Mouse (Mus musculus) limb, embryonic 15.5 days (tissue): ENCODE data around the gene Ucp2. TPM values are rescaled to one million over a fixed set of nuclear protein-coding genes. Genes with fewer than 3 reads are reported as not detected.

Experiments used
- ATAC-seq: fragments of 200-750 bp; cut with Nextera tagmentation; 2 replicates; pipeline ENCODE4 v1.8.0; 2017; ENCODE audit warnings: low read depth, moderate TSS enrichment; ENCODE audit not compliant: insufficient number of reproducible peaks, low FRiP score, low TSS enrichment
- H3K27ac ChIP-seq: fragments of 300-500 bp; sonication (generic); 2 replicates; pipeline ENCODE4 v1.5.1; 2015; ENCODE audit warnings: moderate library complexity, mild to moderate bottlenecking, inconsistent platforms
- H3K27me3 ChIP-seq: fragments of 300-500 bp; sonication (generic); 2 replicates; pipeline ENCODE4 v1.6.1; 2015; ENCODE audit warnings: inconsistent platforms
- H3K36me3 ChIP-seq: fragments of 300-500 bp; sonication (generic); 2 replicates; pipeline ENCODE4 v1.6.1; 2015; ENCODE audit warnings: inconsistent platforms
- H3K4me1 ChIP-seq: fragments of 300-500 bp; sonication (generic); 2 replicates; pipeline ENCODE4 v1.6.1; 2015; ENCODE audit warnings: inconsistent platforms
- H3K4me2 ChIP-seq: fragments of 300-500 bp; sonication (generic); 2 replicates; pipeline ENCODE4 v1.6.1; 2015; ENCODE audit warnings: mild to moderate bottlenecking, inconsistent platforms
- H3K4me3 ChIP-seq: fragments of 300-500 bp; sonication (generic); 2 replicates; pipeline ENCODE4 v1.5.1; 2015; ENCODE audit warnings: mild to moderate bottlenecking, inconsistent platforms
- H3K9ac ChIP-seq: fragments of 300-500 bp; sonication (generic); 2 replicates; pipeline ENCODE4 v1.6.1; 2015; ENCODE audit warnings: inconsistent platforms
- H3K9me3 ChIP-seq: fragments of 300-500 bp; sonication (generic); 2 replicates; pipeline ENCODE4 v1.6.1; 2016; ENCODE audit warnings: inconsistent platforms
- WGBS: fragments of 180-500 bp; shearing (Covaris S2); methylation state at CpG from one replicate; pipeline ENCODE4 v1.1.7; 2015; 5-methylcytosine and 5-hydroxymethylcytosine counted together
- polyA plus RNA-seq: library from polyadenylated mRNA; unstranded; fragments of >200 nt; fragmentation: Nextera tagmentation; extraction: Ambion mirVana; gene quantifications from 2 replicates; pipeline ENCODE4 v1.2.1, GENCODE M21; 2015

Gene Ucp2
- polyA plus RNA-seq, 1 experiment from 2014 or later: 141 TPM

DNA sequence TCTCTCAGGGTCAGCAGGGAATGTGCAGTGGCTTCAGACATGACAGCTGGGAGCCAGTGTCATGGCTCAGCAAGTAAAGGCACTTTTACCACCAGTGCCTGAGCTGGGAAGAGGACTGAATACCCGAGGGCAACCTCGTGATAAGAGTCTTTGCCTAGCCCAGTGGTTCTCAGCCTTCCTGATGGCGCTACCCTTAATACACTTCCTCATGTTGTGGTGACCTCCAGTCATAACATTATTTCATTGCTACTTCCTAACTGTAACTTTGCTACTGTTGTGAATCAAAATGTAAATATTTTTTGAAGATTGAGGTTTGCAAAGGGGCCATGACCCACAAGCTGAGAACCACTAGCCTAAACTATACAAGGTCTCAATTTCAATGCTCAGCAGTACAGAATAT, 15.5 kb downstream of the Ucp2 start:
- Histone ChIP-seq H3K9me3 (no peaks in the 10 kb centered on the region), H3K4me3 (no peak overlapping the region), H3K27ac (no peak overlapping the region), H3K36me3 (no peaks in the 10 kb centered on the region), H3K9ac (no peak overlapping the region), H3K27me3 (no peaks in the 10 kb centered on the region; the same call in 1 of the 2 replicates), H3K4me1 (no peaks in the 10 kb centered on the region), H3K4me2 (no peak overlapping the region)
- no peak for ATAC-seq
- 50% methylated on average over 3 of the region's 3 CpGs for WGBS

DNA sequence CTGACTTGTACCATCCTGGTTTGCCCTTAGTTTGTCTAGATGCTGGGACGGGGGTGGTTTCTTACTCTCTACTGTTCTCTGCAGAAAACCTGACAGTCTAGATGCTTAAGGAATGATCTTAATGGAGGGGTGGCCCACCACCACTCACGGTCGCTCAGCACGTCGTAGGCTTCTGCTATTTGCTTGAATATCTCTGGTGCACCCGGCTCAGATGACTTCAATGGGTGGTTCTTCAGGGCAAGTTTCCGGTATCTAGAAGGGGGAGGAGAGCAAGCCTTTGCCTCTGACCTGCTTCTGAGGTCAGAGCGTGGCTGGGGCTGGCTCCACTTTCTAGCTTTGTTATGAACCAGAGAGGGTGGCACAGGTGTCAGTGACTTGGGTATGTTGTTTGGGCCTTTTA, 18.5 kb downstream of the Ucp2 start:
- no peak for ATAC-seq
- H3K27me3 ChIP-seq: no peaks in the 10 kb centered on the region; the same call in 1 of the 2 replicates
- no peak overlapping the region for H3K4me2 ChIP-seq

DNA sequence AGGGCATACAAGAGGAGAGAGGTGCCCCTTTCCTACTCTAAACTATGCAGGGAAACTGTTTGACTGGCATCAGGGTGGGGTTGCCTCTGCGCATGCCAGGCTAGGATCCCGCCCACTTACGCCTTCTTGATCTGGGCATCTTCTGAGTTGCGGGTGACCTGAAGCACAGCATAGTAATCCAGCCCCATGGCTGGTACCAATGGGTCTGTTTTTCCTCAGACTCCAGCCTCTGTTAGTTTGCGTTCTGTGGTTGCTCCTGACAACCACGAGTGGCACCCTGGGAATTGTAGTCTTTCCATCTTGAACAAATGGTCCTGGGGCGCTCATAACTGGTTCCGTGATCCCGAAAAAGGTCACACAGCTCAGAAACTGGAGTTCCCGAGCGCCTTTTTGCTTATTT, 21.4 kb downstream of the Ucp2 start, which contains the start of gene Dnajb13:
Gene Dnajb13 (minus strand): TSS at position 388 of the 400 bp plus-strand sequence.
- Histone ChIP-seq H3K36me3 (no peaks in the 10 kb centered on the region), H3K27me3 (no peaks in the 10 kb centered on the region; the same call in 1 of the 2 replicates), H3K4me2 (no peak within 1 kb of the TSS), H3K27ac (no peak within 1 kb of the TSS), H3K9me3 (no peaks in the 10 kb centered on the region), H3K4me3 (no peak within 1 kb of the TSS), H3K4me1 (peaks cover 3% of the 10 kb centered on the region; the same call in 1 of the 2 replicates), H3K9ac (no peak within 1 kb of the TSS)
- no peak for ATAC-seq
- 49% methylated on average over 11 of the region's 11 CpGs for WGBS

More for the DNA sequence above, 18.5 kb downstream of the Ucp2 start:
- Histone ChIP-seq H3K9ac (no peak overlapping the region), H3K4me1 (peaks cover 3% of the 10 kb centered on the region; the same call in 1 of the 2 replicates), H3K36me3 (no peaks in the 10 kb centered on the region), H3K9me3 (no peaks in the 10 kb centered on the region), H3K4me3 (no peak overlapping the region), H3K27ac (no peak overlapping the region)
- WGBS: 78% methylated on average over 8 of the region's 8 CpGs

DNA sequence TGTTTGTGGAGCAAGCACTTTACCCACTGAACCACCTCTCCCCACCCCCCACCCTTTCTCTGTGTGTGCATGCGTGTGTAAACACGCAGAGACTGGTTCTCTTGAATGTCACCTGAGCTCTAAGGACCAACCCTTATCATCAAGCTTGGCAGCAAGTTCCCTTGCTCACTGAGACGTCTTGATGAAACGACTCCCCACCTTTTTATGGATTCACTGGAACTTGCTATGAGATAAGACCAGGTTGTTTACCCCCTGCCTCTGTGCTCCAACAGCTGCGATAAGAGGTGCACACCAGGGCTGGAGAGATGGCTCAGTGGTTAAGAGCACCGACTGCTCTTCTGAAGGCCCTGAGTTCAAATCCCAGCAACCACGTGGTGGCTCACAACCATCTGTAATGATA, 27.1 kb downstream of the Ucp2 start:
- Histone ChIP-seq H3K27ac (no peak overlapping the region), H3K9ac (no peak overlapping the region), H3K4me3 (no peak overlapping the region), H3K4me1 (no peaks in the 10 kb centered on the region), H3K27me3 (no peaks in the 10 kb centered on the region), H3K9me3 (no peaks in the 10 kb centered on the region), H3K36me3 (no peaks in the 10 kb centered on the region), H3K4me2 (no peak overlapping the region)
- WGBS: 55% methylated on average over 7 of the region's 7 CpGs
- no peak for ATAC-seq

DNA sequence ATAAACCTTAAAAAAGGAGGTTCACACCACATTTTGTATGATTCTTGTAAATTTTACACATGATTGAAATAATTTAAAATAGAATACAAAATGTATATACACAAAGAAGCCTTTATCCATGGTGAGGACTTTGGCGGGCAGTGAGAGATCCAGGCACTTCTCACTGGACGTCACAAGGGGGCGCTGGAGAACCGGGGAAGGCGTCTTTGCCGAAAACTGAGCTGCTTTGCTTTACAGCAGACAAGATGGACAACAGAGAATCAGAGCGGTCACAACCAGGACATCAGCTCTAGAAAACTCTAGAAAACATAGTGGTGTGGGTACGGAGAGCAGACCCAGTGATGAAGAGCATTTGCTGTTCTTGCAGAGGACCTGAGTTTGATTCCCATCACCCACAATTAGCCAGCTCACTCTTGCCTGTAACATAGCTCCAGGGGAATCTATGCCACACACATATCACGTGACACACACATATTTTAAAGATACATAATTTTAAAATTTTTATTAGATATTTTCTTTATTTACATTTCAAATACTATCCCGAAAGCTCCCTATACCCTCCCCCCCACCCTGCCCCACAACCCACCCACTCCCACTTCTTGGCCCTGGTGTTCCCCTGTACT, 27.6 kb downstream of the Ucp2 start:
- H3K27ac ChIP-seq: no peak overlapping the region
- no peaks in the 10 kb centered on the region for H3K36me3 ChIP-seq
- 18% methylated on average over 10 of the region's 10 CpGs for WGBS
- no peak for ATAC-seq
- no peaks in the 10 kb centered on the region for H3K9me3 ChIP-seq
- H3K4me3 ChIP-seq: no peak overlapping the region
- H3K27me3 ChIP-seq: no peaks in the 10 kb centered on the region
- 0 out of 2 replicates have a peak overlapping the region, but pooled peaks have one; percentile 22 for H3K4me2 ChIP-seq
- H3K9ac ChIP-seq: no peak overlapping the region
- no peaks in the 10 kb centered on the region for H3K4me1 ChIP-seq

DNA sequence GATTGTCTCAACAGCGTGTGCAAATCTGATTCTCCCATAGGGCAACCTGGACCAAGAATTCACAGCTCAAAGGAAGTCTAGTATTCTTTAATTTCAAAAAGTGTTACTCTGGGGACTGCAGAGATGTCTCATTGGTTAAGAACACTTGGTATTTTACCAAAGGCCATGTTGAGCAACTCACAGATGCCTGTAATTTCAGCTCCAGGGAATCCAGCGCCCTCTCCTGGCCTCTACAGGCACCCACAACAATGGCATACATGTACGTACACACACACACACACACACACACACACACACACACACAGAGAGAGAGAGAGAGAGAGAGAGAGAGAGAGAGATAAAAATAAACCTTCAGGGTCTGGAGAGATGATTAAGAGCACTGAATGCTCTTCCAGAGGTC, 29.1 kb downstream of the Ucp2 start:
- Histone ChIP-seq H3K4me1 (no peaks in the 10 kb centered on the region), H3K4me2 (no peak overlapping the region), H3K4me3 (no peak overlapping the region), H3K9me3 (no peaks in the 10 kb centered on the region), H3K36me3 (no peaks in the 10 kb centered on the region), H3K27me3 (no peaks in the 10 kb centered on the region), H3K27ac (no peak overlapping the region), H3K9ac (no peak overlapping the region)
- 82% methylated on average over 3 of the region's 3 CpGs for WGBS
- ATAC-seq: no peak

DNA sequence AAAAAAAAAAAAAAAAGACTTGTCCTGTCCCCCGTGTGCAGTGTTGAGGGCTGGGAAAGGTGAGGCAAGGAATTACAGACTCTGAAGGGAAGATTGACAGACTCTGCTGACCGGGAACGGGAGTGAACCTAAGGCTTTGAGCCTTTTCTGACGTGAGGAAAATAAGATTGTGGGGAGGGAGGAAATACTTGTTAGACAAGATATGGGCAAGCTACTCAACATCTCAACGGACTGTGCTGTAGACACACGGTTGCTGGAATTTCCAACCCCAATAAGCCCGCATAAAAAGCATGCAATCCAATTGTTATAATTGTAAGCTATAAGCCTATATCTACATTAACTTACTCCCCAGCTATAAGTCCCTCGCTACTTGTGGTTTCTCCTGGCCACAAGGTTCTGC, 31.5 kb downstream of the Ucp2 start:
- no peak overlapping the region for H3K4me2 ChIP-seq
- no peaks in the 10 kb centered on the region for H3K9me3 ChIP-seq
- H3K4me3 ChIP-seq: no peak overlapping the region
- WGBS: 52% methylated on average over 8 of the region's 8 CpGs
- H3K27ac ChIP-seq: no peak overlapping the region
- H3K27me3 ChIP-seq: no peaks in the 10 kb centered on the region
- ATAC-seq: no peak
- no peak overlapping the region for H3K9ac ChIP-seq
- H3K36me3 ChIP-seq: no peaks in the 10 kb centered on the region
- no peaks in the 10 kb centered on the region for H3K4me1 ChIP-seq

DNA sequence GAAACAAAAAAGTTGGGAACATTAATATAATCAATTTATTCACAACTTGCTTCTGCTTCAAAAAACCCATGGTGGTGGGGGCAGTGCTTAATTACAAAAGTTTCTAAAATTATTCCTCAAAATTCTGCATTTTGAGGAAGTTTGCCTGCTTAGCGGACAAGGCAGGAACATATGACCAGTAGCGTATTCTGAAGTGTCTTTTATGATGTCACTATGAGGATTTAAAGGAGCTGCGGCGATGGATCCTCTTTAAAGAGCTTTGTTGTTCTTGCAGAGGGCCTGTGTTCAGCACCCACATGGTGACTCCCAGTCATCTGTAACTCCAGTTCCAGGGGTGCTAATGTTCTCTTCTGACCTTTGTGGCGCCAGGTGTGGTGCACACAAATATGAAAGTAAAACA, 37.6 kb downstream of the Ucp2 start:
- 92% methylated on average over 5 of the region's 5 CpGs for WGBS
- no peak overlapping the region for H3K9ac ChIP-seq

DNA sequence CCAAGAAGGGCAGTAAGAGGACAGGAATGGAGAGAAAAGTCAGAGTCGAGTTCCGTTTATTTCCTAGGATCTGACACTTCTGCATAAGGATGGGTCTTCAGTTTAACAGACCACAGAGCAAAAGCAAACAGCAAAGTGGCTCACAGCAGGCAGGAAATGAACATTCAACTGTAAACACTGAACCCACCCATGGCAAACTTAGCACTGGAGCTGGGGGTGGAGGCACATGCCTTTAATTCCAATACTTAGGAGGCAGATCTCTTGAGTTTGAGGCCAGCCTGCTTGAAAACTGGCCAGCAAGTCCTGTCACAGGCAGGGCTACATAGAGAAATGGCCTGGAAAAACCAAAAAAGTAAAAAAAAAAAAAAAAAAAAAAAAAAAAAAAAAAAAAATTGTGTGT, 40.4 kb downstream of the Ucp2 start:
- no peak overlapping the region for H3K27ac ChIP-seq
- H3K9me3 ChIP-seq: no peaks in the 10 kb centered on the region
- H3K9ac ChIP-seq: no peak overlapping the region
- 70% methylated on average over 2 of the region's 2 CpGs for WGBS
- H3K4me3 ChIP-seq: no peak overlapping the region
- no peak overlapping the region for H3K4me2 ChIP-seq
- no peak for ATAC-seq
- H3K27me3 ChIP-seq: no peaks in the 10 kb centered on the region
- 0 out of 2 replicates have a peak, but pooled peaks cover 8% of the 10 kb centered on the region for H3K4me1 ChIP-seq
- H3K36me3 ChIP-seq: no peaks in the 10 kb centered on the region

More for the DNA sequence above, 37.6 kb downstream of the Ucp2 start:
- H3K36me3 ChIP-seq: no peaks in the 10 kb centered on the region
- ATAC-seq: no peak
- no peak overlapping the region for H3K4me2 ChIP-seq
- no peaks in the 10 kb centered on the region for H3K4me1 ChIP-seq
- H3K27me3 ChIP-seq: no peaks in the 10 kb centered on the region
- no peak overlapping the region for H3K27ac ChIP-seq
- no peak overlapping the region for H3K4me3 ChIP-seq
- H3K9me3 ChIP-seq: no peaks in the 10 kb centered on the region

DNA sequence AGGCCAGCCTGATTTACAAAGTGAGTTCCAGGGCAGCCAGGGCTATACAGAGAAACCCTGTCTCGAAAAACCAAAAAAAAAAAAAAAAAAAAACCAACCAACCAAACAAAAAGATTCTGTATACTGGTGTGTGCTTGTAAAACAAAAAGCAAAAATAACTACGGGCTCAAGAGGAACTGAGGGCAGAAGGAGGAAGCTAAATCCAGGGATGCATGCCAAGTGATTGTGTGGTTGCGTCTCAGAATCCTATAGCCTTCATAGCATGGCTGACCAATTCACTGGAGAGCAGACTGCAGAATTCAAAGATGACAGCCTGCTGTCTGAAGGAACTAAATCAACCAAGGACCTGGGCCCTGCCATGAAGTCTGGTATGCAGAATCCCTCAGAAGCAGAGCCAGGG, 41.1 kb downstream of the Ucp2 start:
- Histone ChIP-seq H3K4me2 (no peak overlapping the region), H3K36me3 (peaks cover 6% of the 10 kb centered on the region), H3K27ac (no peak overlapping the region), H3K9me3 (no peaks in the 10 kb centered on the region), H3K4me1 (0 out of 2 replicates have a peak, but pooled peaks cover 8% of the 10 kb centered on the region), H3K27me3 (no peaks in the 10 kb centered on the region), H3K4me3 (no peak overlapping the region), H3K9ac (no peak overlapping the region)
- ATAC-seq: no peak
- 81% methylated on average over 3 of the region's 3 CpGs for WGBS

DNA sequence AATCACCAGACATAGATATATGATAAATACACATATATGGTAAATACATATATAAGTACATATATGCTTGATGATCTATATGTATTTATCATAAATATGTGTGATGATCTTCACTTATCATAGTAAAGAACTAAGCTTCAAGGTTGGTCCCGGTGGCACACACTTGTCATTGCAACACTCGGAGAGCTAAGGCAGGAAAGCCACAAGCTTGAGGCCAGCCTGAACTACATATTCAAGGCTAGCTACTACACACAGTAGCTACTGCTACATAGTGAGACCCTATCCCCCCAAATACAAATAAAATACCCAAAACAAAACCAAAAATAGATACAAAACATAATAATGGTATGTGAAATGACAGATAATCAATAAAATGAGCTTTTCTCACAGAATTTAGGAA, 42.7 kb downstream of the Ucp2 start:
- 75% methylated on average over 2 of the region's 2 CpGs for WGBS
- ATAC-seq: no peak
- Histone ChIP-seq H3K27me3 (no peaks in the 10 kb centered on the region), H3K9me3 (no peaks in the 10 kb centered on the region), H3K27ac (no peak overlapping the region), H3K9ac (no peak overlapping the region), H3K36me3 (peaks cover 21% of the 10 kb centered on the region), H3K4me2 (no peak overlapping the region), H3K4me3 (peak overlapping the region; percentile 75; the same call in 1 of the 2 replicates), H3K4me1 (0 out of 2 replicates have a peak, but pooled peaks cover 8% of the 10 kb centered on the region)

DNA sequence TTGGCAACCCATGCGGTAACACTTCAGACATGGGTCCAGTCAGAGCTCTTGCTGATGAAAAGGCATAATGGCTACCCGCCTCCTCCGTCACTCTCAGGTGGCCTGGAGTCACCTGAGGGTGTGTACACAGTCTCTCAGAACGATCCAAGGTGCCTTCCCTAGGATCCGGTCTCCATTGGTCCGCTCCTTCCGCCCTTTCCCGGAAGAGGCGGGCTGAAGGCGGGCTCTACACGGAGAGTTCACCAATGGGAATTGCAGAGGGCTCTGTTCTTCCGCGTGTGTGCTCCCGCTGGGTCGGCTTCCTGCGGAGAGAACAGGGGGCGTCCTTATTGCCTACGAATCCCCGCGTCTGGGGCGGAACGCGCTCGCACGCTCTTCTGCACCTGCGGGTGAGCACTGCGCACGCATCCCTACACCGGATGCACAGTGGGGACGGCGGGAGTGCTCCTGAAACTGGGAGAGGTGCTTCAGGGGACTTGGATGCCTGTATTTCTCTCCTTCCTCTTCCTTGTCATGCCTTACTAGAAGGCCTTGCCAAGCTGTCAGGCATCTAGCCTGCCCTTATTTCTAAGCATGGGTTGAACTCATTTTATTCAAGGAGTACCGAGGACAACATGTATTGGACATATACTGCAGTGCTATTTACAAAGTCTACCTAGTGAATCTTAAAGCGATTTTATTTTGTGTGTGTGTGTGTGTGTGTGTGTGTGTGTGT, 43.8 kb downstream of the Ucp2 start, which contains the start of gene Coa4:
Gene Coa4 (plus strand): TSS at position 268 of the 715 bp plus-strand sequence.
- Histone ChIP-seq H3K9ac (peak within 1 kb of the TSS; percentile 69), H3K4me2 (peak within 1 kb of the TSS; percentile 65), H3K9me3 (no peaks in the 10 kb centered on the region), H3K36me3 (peaks cover 21% of the 10 kb centered on the region), H3K27me3 (no peaks in the 10 kb centered on the region), H3K4me3 (peak within 1 kb of the TSS; percentile 75), H3K27ac (peak within 1 kb of the TSS; percentile 88), H3K4me1 (0 out of 2 replicates have a peak, but pooled peaks cover 8% of the 10 kb centered on the region)
- peak; percentile 99 for ATAC-seq
- under 1% methylated on average over 33 of the region's 33 CpGs for WGBS
